Mouse (Mus musculus): ENCODE results near the gene Apobec3. TPM values are rescaled to one million over a fixed set of nuclear protein-coding genes. Genes with fewer than 3 reads are reported as not detected.

Apobec3 gene
- polyA plus RNA-seq, 1 experiment, result 0.64 TPM

DNA sequence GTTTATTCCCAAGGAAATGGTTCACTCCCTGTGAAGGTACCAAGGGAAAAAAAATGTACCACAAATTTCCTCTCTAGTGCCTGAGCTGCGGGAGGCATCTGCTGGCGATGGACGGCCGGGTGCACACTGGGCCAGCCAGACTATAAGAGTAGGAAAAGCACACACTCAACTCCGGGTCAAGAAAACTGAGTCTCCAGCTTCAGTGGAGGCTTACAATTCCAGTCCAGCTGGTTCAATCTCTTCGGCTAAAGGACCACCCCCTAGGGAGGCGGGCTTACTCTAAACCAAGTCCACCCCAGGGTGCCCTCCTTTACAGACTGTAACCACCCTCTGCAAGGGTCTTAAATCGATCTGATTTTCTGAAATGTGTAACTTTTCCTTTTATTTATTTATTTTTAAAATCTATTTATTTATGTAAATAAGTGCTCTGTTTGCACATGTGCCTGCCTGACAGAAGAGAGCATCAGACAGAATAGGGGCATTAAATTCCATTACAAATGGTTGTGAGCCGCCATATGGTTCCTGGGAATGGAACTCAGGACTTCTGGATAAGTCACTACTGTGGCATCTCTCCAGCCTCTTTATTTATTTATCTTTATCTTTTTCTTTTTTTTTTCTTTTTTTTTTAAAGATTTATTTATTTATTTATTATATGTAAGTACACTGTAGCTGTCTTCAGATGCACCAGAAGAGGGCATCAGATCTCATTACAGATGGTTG lies 44.4 kb downstream of the Apobec3 start:
- TF ChIP-seq GATA1 (IDR thresholded peaks at IDR 0.05; ENCODE audit: low read length), result no peak

DNA sequence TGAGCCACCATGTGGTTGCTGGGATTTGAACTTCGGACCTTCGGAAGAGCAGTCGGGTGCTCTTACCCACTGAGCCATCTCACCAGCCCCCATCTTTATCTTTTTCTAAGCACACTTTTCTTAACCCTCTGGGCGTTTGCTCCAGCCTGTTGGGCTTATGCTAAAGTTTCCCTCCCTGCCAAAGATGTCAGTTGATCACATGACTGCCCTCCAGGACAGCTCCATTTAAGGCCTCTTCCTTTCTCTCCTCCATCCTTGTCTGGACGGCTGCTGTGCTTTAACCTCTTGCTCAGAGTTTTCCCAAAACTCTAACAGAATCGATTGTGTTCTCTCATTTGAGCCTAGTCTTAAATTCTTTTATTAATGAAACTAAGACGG lies 44.9 kb downstream of the Apobec3 start:
- no peak for TF ChIP-seq GATA1 (IDR thresholded peaks at IDR 0.05; ENCODE audit: low read length)

DNA sequence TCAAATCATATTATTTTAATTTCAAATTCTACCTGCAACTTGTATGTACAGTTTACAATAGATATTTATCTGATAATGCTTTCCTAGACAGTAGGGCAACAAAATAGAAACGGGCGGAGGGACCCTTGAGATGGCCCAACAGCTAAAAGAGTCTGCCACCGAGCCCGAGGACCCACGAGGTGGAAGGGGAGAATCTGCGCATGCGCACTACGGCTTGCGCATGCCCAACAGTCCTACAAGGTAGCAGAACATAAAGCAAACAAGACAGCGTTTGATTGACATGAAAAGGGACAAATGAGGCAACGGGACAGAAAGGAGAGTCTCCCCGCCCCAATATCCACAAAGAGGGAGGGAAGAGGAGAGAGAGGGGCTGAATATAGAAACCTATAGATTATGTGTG lies 47.6 kb downstream of the Apobec3 start:
- TF ChIP-seq GATA1 (IDR thresholded peaks at IDR 0.05; ENCODE audit: low read length), result no peak

DNA sequence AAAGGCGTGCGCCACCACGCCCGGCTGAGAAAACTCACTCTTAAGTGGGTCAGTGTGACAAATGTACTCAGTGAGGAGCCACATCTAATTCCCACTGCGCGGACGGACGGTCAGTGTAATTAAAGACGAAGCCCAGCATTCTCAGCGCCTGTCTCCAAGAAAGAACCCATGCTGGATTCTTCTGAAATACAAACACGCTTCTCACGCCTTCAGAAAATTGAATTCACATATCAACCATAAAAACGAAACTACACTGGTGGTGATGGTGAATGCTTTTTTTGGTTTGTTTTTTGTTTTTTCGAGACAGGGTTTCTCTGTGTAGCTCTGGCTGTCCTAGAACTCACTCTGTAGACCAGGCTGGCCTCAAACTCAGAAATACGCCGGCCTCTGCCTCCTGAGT lies 48.5 kb downstream of the Apobec3 start:
- TF ChIP-seq GATA1 (IDR thresholded peaks at IDR 0.05; ENCODE audit: low read length), result no peak

DNA sequence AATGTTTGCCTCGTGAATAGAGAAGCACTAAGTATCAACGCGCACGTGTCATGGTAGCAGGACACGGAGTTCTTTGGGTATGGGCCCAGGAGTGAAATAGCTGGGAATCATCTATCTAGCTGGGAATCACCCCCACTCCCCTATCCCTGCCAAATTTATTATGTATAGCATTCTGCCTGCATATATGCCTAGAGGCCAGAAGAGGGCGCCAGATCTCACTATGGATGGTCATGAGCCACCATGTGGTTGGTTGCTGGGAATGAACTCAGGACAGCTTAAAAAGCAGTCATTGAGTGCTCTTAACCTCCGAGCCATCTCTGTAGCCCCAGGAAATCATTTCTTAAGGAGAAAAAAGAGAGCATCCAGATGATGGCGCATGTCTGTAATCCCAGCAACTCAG lies 49.5 kb downstream of the Apobec3 start:
- no peak for TF ChIP-seq GATA1 (IDR thresholded peaks at IDR 0.05; ENCODE audit: low read length)

DNA sequence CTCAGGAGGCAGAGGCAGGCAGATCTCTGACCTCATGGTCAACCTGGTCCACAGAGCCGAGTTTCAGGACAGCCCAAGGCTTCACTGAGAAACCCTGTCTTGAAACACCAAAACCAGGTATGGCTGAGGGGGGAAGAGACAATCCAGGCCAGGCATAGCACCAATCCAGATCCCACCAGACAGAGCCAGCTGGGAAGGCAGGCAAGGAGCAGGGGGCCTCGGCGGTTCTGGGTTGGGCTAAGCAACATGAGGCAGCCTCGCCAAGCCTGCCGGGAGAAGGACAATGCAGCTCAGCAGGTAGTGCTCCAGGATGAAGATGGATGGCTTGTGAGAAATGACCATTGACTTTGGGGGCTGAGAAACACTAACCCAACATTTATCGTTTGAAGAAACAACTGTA lies 51.1 kb downstream of the Apobec3 start:
- TF ChIP-seq GATA1 (IDR thresholded peaks at IDR 0.05; ENCODE audit: low read length), result no peak

DNA sequence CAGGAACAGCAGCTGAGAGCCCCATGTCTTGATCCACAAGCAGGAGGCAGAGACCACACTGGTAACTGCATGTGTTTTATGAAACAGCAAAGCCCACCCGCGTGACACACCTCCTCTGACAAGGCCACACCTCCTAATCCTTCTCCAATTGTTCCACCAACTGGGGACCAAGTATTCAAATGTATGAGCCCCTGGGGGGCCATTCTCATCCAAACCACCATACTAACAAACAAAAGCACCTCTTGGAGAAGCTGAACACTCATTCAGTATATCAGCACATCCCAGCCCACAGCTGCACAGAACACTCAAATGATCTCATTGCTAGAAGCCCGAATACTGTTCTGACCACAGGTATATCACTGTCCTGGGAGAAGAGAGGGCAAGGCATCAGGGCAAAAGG lies 52.1 kb downstream of the Apobec3 start:
- TF ChIP-seq GATA1 (IDR thresholded peaks at IDR 0.05; ENCODE audit: low read length), result no peak

DNA sequence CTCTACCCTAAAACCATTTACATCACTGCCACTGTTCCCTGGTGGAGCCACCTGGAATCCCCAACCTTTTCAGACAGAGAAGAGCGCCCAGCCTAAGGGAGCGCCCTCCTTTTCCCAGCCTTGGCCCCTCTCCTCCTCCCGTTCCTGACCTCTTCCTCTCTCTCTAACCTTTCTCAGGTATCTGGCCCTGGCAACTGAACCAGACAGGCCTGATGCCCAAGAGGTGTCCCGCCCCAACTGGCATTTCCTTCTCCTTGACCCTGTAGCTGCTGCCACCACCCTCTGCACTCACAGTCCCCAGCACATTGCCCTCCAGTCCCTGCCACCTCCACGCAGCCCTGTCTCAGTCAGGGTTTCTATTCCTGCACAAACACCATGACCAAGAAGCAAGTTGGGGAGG lies 53.5 kb downstream of the Apobec3 start:
- TF ChIP-seq GATA1 (IDR thresholded peaks at IDR 0.05; ENCODE audit: low read length), result no peak

DNA sequence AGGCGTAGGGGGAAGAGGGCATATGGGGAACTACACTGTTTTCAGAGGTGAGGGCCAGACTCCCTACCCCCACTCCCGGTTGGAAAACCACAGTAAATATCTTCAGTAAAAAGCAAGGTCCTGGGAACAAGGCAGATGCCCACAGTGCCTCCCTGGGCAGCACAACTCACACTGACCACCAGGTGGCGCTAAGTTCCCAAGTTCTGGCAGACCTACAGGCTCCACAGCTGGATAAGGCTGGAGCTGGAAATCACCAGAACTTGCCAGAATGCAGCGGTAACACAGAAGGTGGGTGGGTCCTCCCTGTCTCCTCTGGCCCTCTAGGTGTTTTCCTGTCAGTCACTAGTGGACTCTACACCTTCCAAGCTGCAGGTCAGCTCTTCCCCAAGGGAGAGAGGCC lies 54.6 kb downstream of the Apobec3 start:
- no peak for TF ChIP-seq GATA1 (IDR thresholded peaks at IDR 0.05; ENCODE audit: low read length)

DNA sequence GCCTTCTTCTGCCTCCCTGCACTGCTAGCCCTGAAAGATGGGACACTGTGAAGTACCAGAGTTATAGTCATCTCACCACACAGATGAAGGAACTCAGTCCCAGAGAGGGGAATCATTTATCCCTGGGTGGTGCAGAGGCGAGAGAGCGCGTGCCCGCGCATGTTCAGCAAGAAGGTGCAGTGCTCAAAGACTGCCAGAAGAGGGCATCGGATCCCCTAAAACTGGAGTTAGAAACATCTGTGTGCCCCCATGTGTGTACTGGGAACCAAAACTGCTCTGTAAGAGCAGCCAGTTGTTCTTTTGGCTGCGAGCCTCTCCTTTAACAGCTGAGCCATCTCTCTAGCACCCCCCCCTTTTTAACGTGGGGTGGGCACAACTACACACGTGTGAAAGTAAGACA lies 55.3 kb downstream of the Apobec3 start:
- no peak for TF ChIP-seq GATA1 (IDR thresholded peaks at IDR 0.05; ENCODE audit: low read length)

DNA sequence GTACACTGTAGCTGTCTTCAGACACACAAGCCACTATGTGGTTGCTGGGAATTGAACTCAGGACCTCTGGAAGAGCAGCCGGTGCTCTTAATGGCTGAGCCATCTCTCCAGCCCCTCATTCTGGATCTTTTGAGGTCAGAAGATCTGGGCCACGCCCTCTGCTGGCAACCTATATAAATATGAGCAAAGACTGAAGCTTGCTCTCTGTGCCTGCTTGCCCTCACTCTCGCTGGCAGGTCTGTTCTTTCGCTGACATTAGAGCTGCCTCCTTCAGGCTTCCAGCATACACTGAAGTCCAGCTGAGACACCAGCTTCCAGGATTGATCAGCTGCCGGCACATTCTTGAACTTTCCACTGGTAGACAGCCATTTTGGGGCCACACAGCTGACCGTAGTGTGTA lies 56.2 kb downstream of the Apobec3 start:
- TF ChIP-seq GATA1 (IDR thresholded peaks at IDR 0.05; ENCODE audit: low read length), result no peak

DNA sequence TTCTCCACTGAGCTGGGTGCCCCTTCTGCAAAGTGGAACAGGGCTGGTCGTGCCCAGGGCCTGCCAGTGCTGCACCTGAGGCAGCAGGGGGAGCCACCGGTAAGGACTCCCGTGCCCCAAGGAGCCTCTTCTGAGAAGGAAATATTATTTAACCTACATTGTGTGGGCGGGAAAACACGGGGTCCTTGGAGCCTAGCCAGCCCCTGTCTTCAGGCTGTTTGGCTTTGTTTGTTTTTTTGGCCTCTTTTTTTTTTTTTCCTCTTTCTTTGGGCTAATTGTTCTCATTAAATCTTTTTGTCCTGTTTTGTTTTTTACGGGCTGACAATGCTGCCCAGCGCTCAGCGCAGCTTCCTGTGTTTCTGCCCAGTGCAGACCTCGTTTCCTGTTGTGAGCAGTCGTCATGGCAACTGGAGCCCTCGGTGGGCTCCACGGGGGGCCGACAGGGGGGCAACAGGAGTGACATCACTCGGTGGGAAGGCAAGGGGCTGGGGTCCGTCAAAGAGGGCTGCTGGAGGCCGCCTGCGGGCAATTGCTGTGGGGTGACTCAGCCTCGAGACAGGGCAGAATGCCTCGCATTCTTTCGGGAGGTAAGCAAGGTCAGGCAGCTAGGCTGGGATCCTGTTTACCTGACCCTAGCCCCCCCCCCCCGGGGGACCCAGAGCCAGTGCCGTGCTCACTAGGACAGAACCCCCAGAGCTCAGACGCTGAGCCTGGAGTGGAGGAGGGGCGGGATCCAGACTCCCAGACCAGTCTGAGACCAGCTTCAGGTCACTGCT lies 59.0 kb downstream of the Apobec3 start:
- TF ChIP-seq GATA1 (IDR thresholded peaks at IDR 0.05; ENCODE audit: low read length), result no peak

DNA sequence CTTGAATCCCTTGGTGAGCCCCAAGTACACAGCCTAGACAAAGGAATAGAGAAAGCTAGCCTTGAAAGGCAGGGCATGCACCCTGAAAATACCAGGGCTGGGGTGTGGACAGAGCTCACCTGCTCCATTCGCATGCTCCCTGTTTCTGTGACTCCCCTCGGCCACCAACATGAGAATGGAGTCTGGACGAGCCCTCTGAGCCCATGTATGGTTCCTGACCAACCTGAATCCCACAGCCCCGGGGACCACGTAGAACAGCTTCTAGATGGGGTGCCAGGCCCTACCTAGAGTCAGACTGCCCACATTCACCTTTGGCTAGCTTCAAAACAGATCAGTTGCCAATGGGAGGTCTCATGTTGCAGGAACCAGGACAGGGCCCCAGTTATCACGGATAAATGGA lies 59.8 kb downstream of the Apobec3 start:
- TF ChIP-seq GATA1 (IDR thresholded peaks at IDR 0.05; ENCODE audit: low read length), result no peak

DNA sequence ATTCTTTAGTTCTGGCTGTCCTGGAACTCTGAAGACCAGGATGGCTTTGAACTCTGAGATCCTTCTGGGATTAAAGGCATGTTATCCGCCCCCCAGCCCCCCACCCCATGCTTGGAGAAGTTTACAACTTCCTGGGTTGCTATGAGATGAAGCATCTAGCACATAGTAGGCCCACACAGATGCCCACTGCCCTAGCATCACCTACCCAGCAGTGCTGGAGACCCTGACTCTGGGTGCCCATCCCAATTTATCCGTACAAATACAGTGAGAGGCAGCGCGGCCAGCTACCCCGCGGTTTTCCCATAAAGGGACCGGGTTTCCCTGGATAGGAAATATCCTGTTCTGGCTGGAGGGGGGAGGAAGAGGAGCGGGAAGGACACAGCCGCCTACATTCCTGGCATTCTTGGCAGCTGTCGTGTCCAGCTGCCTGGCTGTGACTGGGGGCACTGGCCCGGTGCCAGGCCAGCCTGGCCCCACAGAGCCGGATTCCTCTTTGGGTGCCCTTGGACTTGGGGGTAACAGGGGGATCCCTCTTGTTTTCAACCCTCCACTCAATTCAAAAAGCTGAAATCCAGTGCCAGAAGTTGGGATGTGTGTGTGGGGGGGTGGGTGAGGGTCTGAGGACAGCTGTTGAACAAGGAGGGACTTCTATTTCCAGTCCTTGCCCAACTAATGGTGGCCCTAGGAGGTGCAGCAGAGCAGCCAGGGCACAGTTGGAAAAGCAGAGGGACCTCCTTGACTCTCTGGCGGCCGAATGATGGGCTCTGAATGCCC lies 60.5 kb downstream of the Apobec3 start:
- TF ChIP-seq GATA1 (IDR thresholded peaks at IDR 0.05; ENCODE audit: low read length), result no peak

DNA sequence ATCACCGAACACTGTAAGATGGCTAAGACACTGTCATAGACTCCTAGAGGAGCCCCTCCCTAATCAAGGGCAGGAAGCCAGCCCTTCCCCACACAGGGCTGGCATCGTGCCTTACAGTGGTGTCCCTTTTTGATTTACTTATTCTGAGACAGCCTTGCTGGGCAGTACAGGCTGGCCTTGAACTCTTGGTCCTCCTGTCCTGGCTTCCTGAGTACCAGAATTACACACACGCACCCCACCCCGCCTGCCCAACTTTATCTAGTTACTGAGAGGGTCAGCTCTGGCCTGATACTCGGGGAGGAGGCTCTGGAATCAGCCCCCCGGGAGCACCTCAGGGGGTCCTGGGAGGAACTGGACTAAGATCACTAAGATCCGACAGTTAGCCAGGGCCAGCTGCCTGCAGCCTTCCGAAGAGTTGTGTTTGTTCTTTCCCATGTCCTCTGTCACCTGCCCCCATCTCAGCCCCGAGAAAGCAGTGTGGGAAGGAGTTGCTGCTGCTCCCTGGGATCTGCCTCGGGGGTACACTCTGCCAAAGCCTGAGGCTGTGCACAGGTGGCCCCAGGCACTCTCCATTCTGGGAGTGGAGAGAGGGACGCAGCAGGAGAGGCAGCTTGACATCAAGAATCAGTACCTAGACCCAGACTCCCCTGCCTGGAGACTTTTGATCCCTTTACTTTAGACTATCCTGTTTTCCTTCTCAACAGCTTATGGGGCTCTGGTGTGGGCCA lies 61.2 kb downstream of the Apobec3 start:
- TF ChIP-seq GATA1 (IDR thresholded peaks at IDR 0.05; ENCODE audit: low read length), result no peak

DNA sequence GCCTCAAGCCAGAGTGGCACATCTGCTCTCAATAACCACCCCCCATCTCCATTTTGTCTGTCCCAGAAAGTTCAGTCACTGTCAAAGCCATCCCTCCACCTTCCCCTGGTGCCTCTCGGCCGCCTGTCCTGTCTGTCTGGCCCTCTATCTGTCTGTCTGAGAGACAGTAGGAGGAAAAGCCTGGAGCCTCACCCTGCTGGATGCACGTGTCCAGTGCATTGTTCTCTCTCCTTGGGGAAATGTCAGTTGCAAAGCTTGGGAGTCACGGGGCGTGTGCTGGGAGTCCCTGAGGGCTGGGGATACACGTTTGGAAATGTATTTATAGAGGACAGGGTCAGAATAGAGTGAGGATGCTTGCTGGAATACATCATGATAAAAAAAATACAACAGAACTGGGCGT lies 62.0 kb downstream of the Apobec3 start:
- no peak for TF ChIP-seq GATA1 (IDR thresholded peaks at IDR 0.05; ENCODE audit: low read length)

Measured in G1E-ER4 (cell line).